Mouse (Mus musculus): ENCODE results near the gene Mchr1. TPM values are rescaled to one million over a fixed set of nuclear protein-coding genes. Genes with fewer than 3 reads are reported as not detected.

Mchr1 gene
- polyA plus RNA-seq, 1 experiment from 2014 or later = 1.7 TPM

DNA sequence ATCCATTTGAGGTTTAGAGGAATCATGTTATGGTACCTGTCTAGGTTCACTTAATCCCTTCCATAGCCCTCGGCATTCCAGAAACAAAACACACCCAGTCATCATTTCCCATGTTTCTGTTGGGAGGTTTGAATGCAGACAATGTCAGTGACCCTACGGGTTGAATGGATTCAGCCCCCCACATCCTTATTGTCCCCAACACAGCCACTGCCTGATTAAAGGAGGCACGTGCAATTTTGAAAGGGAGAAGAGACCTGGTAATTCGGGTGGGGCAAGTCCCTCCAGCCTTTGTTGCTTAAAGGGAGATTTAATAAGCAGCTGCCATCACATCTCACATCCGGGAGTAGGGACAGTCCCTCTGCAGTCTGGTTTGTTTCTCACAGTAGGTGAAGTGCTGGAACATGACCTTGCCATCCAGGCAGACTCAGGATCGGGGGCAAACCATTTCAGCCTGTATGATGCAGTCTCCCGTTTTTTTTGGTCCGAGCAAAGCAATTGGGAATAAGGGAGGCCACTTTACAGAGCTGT lies 18.9 kb downstream of the Mchr1 start:
- Histone ChIP-seq H3K4me1 (ENCODE audit: control insufficient read depth, insufficient read depth, low read length) (peaks cover under 1% of the 10 kb centered on the region; the same call in 1 of the 2 replicates), H3K4me3 (replicated peaks; ENCODE audit: low read length) (no peak overlapping the region), H3K4me2 (ENCODE audit: low read depth, low read length) (no peak overlapping the region), H3K36me3 (ENCODE audit: control insufficient read depth, insufficient read depth, low read length) (no peaks in the 10 kb centered on the region), H3K9ac (ENCODE audit: low read length) (no peak overlapping the region), H3K27ac (ENCODE audit: low read length) (no peak overlapping the region), H3K27me3 (ENCODE audit: control insufficient read depth, insufficient read depth, low read length) (no peaks in the 10 kb centered on the region), H3K9me3 (replicated peaks; ENCODE audit: control insufficient read depth, low read length) (0 out of 2 replicates have a peak, but pooled peaks cover 3% of the 10 kb centered on the region)
- no peak for ATAC-seq (ENCODE audit: insufficient read depth, low FRiP score)
- WGBS = 67% methylated on average over 8 of the region's 8 CpGs

DNA sequence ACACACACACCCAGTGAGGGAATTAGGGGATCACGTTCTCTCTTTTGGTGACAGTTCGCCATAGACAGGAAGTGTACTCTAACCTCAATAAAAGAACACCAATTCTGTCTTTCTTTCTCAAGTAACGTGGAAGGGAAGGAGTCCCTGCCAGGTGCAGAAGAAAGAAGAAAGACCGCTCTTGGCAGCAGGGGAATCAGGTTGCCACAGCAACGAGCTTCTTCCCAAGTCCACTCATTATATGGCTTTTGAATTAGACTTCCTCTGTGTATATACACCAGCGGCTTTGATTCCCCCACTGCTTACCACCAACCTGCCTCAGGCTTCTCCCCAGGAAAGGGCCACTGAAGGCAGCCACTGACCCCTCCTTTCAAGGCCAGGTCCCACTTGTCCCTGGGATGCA lies 19.8 kb downstream of the Mchr1 start:
- H3K4me2 ChIP-seq (ENCODE audit: low read depth, low read length) = no peak overlapping the region
- no peak overlapping the region for H3K4me3 ChIP-seq (replicated peaks; ENCODE audit: low read length)
- no peak overlapping the region for H3K27ac ChIP-seq (ENCODE audit: low read length)
- no peaks in the 10 kb centered on the region for H3K36me3 ChIP-seq (ENCODE audit: control insufficient read depth, insufficient read depth, low read length)
- H3K9me3 ChIP-seq (replicated peaks; ENCODE audit: control insufficient read depth, low read length) = 0 out of 2 replicates have a peak, but pooled peaks cover 3% of the 10 kb centered on the region
- ATAC-seq (ENCODE audit: insufficient read depth, low FRiP score) = no peak
- H3K4me1 ChIP-seq (ENCODE audit: control insufficient read depth, insufficient read depth, low read length) = no peaks in the 10 kb centered on the region
- no peak overlapping the region for H3K9ac ChIP-seq (ENCODE audit: low read length)
- H3K27me3 ChIP-seq (ENCODE audit: control insufficient read depth, insufficient read depth, low read length) = no peaks in the 10 kb centered on the region
- 55% methylated on average over 6 of the region's 6 CpGs for WGBS

GRCm38 (mm10) chr15:81258296-81258695 lies 23.0 kb downstream of the Mchr1 start:
- no peak for ATAC-seq (ENCODE audit: insufficient read depth, low FRiP score)
- Histone ChIP-seq H3K4me2 (ENCODE audit: low read depth, low read length) (no peak overlapping the region), H3K36me3 (ENCODE audit: control insufficient read depth, insufficient read depth, low read length) (no peaks in the 10 kb centered on the region), H3K4me1 (ENCODE audit: control insufficient read depth, insufficient read depth, low read length) (no peaks in the 10 kb centered on the region), H3K9me3 (replicated peaks; ENCODE audit: control insufficient read depth, low read length) (no peaks in the 10 kb centered on the region), H3K27ac (ENCODE audit: low read length) (no peak overlapping the region), H3K4me3 (replicated peaks; ENCODE audit: low read length) (no peak overlapping the region), H3K27me3 (ENCODE audit: control insufficient read depth, insufficient read depth, low read length) (no peaks in the 10 kb centered on the region), H3K9ac (ENCODE audit: low read length) (no peak overlapping the region)
- WGBS = 57% methylated on average over 9 of the region's 9 CpGs

DNA sequence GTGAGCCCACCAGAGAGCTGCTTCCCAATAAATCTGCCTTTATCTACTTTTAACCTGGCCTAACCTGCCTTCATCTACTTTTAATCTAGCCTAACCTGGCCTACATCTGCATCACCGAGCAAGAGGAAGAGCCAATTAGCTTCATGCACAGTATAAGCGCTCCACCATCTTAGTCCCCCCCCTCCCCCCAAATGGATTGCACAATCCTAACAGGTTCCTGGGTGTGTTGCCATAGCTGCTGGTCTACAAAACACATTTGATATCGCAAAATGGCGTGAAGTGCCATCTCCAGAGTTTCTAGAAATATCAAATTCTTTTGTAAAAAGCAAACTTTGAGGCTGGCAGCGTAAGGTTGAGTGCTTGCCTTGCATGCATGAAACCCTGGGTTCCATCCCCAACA lies 24.0 kb downstream of the Mchr1 start:
- WGBS = 91% methylated on average over 5 of the region's 5 CpGs
- H3K27ac ChIP-seq (ENCODE audit: low read length) = no peak overlapping the region
- ATAC-seq (ENCODE audit: insufficient read depth, low FRiP score) = no peak
- no peaks in the 10 kb centered on the region for H3K27me3 ChIP-seq (ENCODE audit: control insufficient read depth, insufficient read depth, low read length)
- H3K4me3 ChIP-seq (replicated peaks; ENCODE audit: low read length) = no peak overlapping the region
- H3K4me2 ChIP-seq (ENCODE audit: low read depth, low read length) = no peak overlapping the region
- no peaks in the 10 kb centered on the region; the same call in 1 of the 2 replicates for H3K4me1 ChIP-seq (ENCODE audit: control insufficient read depth, insufficient read depth, low read length)
- H3K9me3 ChIP-seq (replicated peaks; ENCODE audit: control insufficient read depth, low read length) = no peaks in the 10 kb centered on the region
- H3K9ac ChIP-seq (ENCODE audit: low read length) = no peak overlapping the region
- no peaks in the 10 kb centered on the region for H3K36me3 ChIP-seq (ENCODE audit: control insufficient read depth, insufficient read depth, low read length)

- H3K4me1 ChIP-seq (ENCODE audit: control insufficient read depth, insufficient read depth, low read length) = peaks cover 2% of the 10 kb centered on the region; the same call in 1 of the 2 replicates
- H3K36me3 ChIP-seq (ENCODE audit: control insufficient read depth, insufficient read depth, low read length) = no peaks in the 10 kb centered on the region
- H3K4me2 ChIP-seq (ENCODE audit: low read depth, low read length) = no peak overlapping the region
- WGBS = 78% methylated on average over 9 of the region's 9 CpGs
- ATAC-seq (ENCODE audit: insufficient read depth, low FRiP score) = no peak
- no peaks in the 10 kb centered on the region for H3K9me3 ChIP-seq (replicated peaks; ENCODE audit: control insufficient read depth, low read length)
- no peaks in the 10 kb centered on the region for H3K27me3 ChIP-seq (ENCODE audit: control insufficient read depth, insufficient read depth, low read length)
- no peak overlapping the region for H3K4me3 ChIP-seq (replicated peaks; ENCODE audit: low read length)
- H3K27ac ChIP-seq (ENCODE audit: low read length) = no peak overlapping the region
- H3K9ac ChIP-seq (ENCODE audit: low read length) = no peak overlapping the region
These were observed 24.9 kb downstream of the Mchr1 start for GRCm38 (mm10) chr15:81260208-81260607.

- Histone ChIP-seq H3K4me1 (ENCODE audit: control insufficient read depth, insufficient read depth, low read length) (peaks cover 2% of the 10 kb centered on the region; the same call in 1 of the 2 replicates), H3K36me3 (ENCODE audit: control insufficient read depth, insufficient read depth, low read length) (no peaks in the 10 kb centered on the region), H3K9ac (ENCODE audit: low read length) (no peak overlapping the region), H3K4me2 (ENCODE audit: low read depth, low read length) (no peak overlapping the region), H3K27ac (ENCODE audit: low read length) (no peak overlapping the region), H3K4me3 (replicated peaks; ENCODE audit: low read length) (no peak overlapping the region), H3K9me3 (replicated peaks; ENCODE audit: control insufficient read depth, low read length) (no peaks in the 10 kb centered on the region), H3K27me3 (ENCODE audit: control insufficient read depth, insufficient read depth, low read length) (no peaks in the 10 kb centered on the region)
- WGBS = 46% methylated on average over 16 of the region's 16 CpGs
- ATAC-seq (ENCODE audit: insufficient read depth, low FRiP score) = peak; percentile 60
These were observed 29.2 kb downstream of the Mchr1 start for GRCm38 (mm10) chr15:81264392-81265095.

GRCm38 (mm10) chr15:81267416-81267815 lies 32.1 kb downstream of the Mchr1 start:
- no peak overlapping the region for H3K27ac ChIP-seq (ENCODE audit: low read length)
- H3K36me3 ChIP-seq (ENCODE audit: control insufficient read depth, insufficient read depth, low read length) = no peaks in the 10 kb centered on the region
- 74% methylated on average over 2 of the region's 2 CpGs for WGBS
- no peak for ATAC-seq (ENCODE audit: insufficient read depth, low FRiP score)
- no peak overlapping the region for H3K9ac ChIP-seq (ENCODE audit: low read length)
- H3K4me3 ChIP-seq (replicated peaks; ENCODE audit: low read length) = no peak overlapping the region
- peaks cover 4% of the 10 kb centered on the region; the same call in 1 of the 2 replicates for H3K4me1 ChIP-seq (ENCODE audit: control insufficient read depth, insufficient read depth, low read length)
- H3K27me3 ChIP-seq (ENCODE audit: control insufficient read depth, insufficient read depth, low read length) = 0 out of 2 replicates have a peak, but pooled peaks cover 3% of the 10 kb centered on the region
- no peaks in the 10 kb centered on the region for H3K9me3 ChIP-seq (replicated peaks; ENCODE audit: control insufficient read depth, low read length)
- no peak overlapping the region for H3K4me2 ChIP-seq (ENCODE audit: low read depth, low read length)

GRCm38 (mm10) chr15:81272305-81273053 lies 37.2 kb downstream of the Mchr1 start:
- 15% methylated on average over 13 of the region's 13 CpGs for WGBS
- H3K27me3 ChIP-seq (ENCODE audit: control insufficient read depth, insufficient read depth, low read length) = 0 out of 2 replicates have a peak, but pooled peaks cover 3% of the 10 kb centered on the region
- H3K9ac ChIP-seq (ENCODE audit: low read length) = peak overlapping the region; percentile 38; the same call in 1 of the 2 replicates
- no peak overlapping the region for H3K27ac ChIP-seq (ENCODE audit: low read length)
- H3K9me3 ChIP-seq (replicated peaks; ENCODE audit: control insufficient read depth, low read length) = no peaks in the 10 kb centered on the region
- no peak overlapping the region for H3K4me2 ChIP-seq (ENCODE audit: low read depth, low read length)
- H3K36me3 ChIP-seq (ENCODE audit: control insufficient read depth, insufficient read depth, low read length) = no peaks in the 10 kb centered on the region
- H3K4me3 ChIP-seq (replicated peaks; ENCODE audit: low read length) = no peak overlapping the region
- ATAC-seq (ENCODE audit: insufficient read depth, low FRiP score) = no peak
- H3K4me1 ChIP-seq (ENCODE audit: control insufficient read depth, insufficient read depth, low read length) = peaks cover 3% of the 10 kb centered on the region; the same call in 1 of the 2 replicates

DNA sequence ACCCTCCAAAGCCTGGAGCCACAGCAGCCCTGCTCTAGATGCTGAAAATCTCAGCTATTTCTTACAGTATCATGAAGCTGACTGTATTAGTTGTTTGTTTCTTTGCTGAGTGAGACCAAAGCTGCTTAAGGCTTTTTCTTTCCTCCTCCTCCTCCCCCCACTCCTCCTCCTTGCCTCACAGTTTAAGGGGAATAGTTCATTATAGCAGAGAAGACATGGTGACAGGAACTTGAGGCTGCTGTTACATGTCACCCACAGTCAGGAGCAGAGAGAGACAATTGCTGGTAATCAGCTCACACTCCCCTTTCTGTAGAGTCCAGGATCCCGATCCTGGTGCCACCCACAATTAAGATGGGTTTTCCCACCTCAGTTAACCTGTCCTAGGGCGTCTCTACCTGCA lies 38.1 kb downstream of the Mchr1 start:
- peaks cover 7% of the 10 kb centered on the region; the same call in 1 of the 2 replicates for H3K4me1 ChIP-seq (ENCODE audit: control insufficient read depth, insufficient read depth, low read length)
- no peak for ATAC-seq (ENCODE audit: insufficient read depth, low FRiP score)
- H3K4me3 ChIP-seq (replicated peaks; ENCODE audit: low read length) = no peak overlapping the region
- H3K36me3 ChIP-seq (ENCODE audit: control insufficient read depth, insufficient read depth, low read length) = no peaks in the 10 kb centered on the region
- no peak overlapping the region for H3K9ac ChIP-seq (ENCODE audit: low read length)
- H3K27ac ChIP-seq (ENCODE audit: low read length) = no peak overlapping the region
- 71% methylated on average over 2 of the region's 2 CpGs for WGBS
- 0 out of 2 replicates have a peak, but pooled peaks cover 3% of the 10 kb centered on the region for H3K27me3 ChIP-seq (ENCODE audit: control insufficient read depth, insufficient read depth, low read length)
- H3K9me3 ChIP-seq (replicated peaks; ENCODE audit: control insufficient read depth, low read length) = no peaks in the 10 kb centered on the region
- no peak overlapping the region for H3K4me2 ChIP-seq (ENCODE audit: low read depth, low read length)
